Mouse (Mus musculus) lung, postnatal 0 days (tissue): ENCODE measurements around the gene Lancl3.

Experiments used
- CTCF ChIP-seq: IDR thresholded peaks from 2 replicates; pipeline ENCODE4 v1.5.1; 2016; ENCODE audit warnings: antibody characterized with exemption, mild to moderate bottlenecking
- EP300 ChIP-seq: IDR thresholded peaks from 2 replicates; pipeline ENCODE4 v1.6.1; 2016; ENCODE audit warnings: antibody characterized with exemption, mild to moderate bottlenecking, control low read depth

GRCm38 (mm10) chrX:9271112-9271511 lies 71.4 kb downstream of the Lancl3 start:
- TF ChIP-seq CTCF (no peak), EP300 (no peak)
